Mouse (Mus musculus) myocyte (in vitro differentiated cells): ENCODE measurements around the gene Sema4d.

Source experiments
- E2F4 ChIP-seq: IDR thresholded peaks from one replicate; pipeline ENCODE4 v1.6.1; 2011; ENCODE audit warnings: mild to moderate bottlenecking, control low read depth, moderate library complexity; ENCODE audit not compliant: insufficient read depth
- MAX ChIP-seq: IDR thresholded peaks from one replicate; pipeline ENCODE4 v1.6.1; 2011; ENCODE audit warnings: low read depth, mild to moderate bottlenecking, control low read depth
- MYOD1 ChIP-seq, 3 experiments: IDR thresholded peaks; one replicate each; pipeline ENCODE4 v1.6.1; 2011; ENCODE audit warnings: control low read depth in 2 of 3, low read depth in 2 of 3, mild to moderate bottlenecking in 2 of 3, moderate library complexity in 1 of 3; ENCODE audit not compliant: insufficient read length in 2 of 3, control insufficient read depth in 1 of 3
- MYOG ChIP-seq, 3 experiments: IDR thresholded peaks; one replicate each; pipeline ENCODE4 v1.6.1; 2011; ENCODE audit warnings: control low read depth in 2 of 3, low read depth in 2 of 3, mild to moderate bottlenecking in 2 of 3; ENCODE audit not compliant: insufficient read length in 2 of 3, control insufficient read depth in 1 of 3, insufficient read depth in 1 of 3
- POLR2A ChIP-seq: IDR thresholded peaks from one replicate; pipeline ENCODE4 v1.6.1; 2011; ENCODE audit warnings: low read depth, mild to moderate bottlenecking, control low read depth, moderate library complexity; ENCODE audit not compliant: insufficient read length
- POLR2AphosphoS2 ChIP-seq: IDR thresholded peaks from one replicate; pipeline ENCODE4 v1.6.1; 2011; ENCODE audit warnings: low read depth, control low read depth; ENCODE audit not compliant: insufficient read length
- REST ChIP-seq: IDR thresholded peaks from one replicate; pipeline ENCODE4 v1.6.1; 2011; ENCODE audit warnings: mild to moderate bottlenecking, control low read depth, moderate library complexity; ENCODE audit not compliant: insufficient read depth, insufficient read length
- SRF ChIP-seq: IDR thresholded peaks from one replicate; pipeline ENCODE4 v1.6.1; 2011; ENCODE audit warnings: low read depth; ENCODE audit not compliant: control insufficient read depth, insufficient read length
- TCF12 ChIP-seq: IDR thresholded peaks from one replicate; pipeline ENCODE4 v1.6.1; 2011; ENCODE audit warnings: mild to moderate bottlenecking, control low read depth; ENCODE audit not compliant: poor library complexity, insufficient read depth, severe bottlenecking
- USF1 ChIP-seq: IDR thresholded peaks from one replicate; pipeline ENCODE4 v1.6.1; 2011; ENCODE audit warnings: low read depth, mild to moderate bottlenecking, control low read depth, moderate library complexity

DNA sequence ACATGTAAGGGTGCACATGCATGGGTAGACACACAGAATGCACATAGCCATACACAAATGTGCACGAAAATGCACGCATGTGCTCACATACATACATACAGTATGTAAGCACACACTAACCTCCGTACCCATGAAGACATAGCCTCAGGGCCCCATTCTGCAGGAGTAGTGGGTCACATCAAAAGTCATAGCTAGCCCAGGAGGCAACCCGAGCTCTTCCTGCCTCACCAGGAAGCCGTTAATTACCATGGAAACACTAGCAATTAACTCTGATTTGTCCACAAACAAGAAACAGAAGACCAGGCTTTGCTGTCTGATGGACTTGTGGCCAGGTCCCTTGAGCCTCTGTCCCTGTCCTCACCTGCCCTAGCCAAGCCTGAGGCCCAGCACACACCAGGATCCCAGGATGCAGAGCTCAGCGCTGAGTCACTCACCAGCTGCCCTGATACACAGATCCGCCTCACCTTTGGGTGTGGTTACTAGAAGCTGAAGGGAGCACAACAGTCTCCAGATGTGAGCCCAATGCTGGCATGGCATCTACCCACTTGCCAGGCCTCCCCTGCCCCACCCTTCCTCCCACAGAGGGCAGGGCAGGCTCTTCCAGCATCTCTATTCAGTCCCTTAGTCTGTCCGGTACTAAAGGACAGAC, 67.5 kb downstream of the Sema4d start:
- TF ChIP-seq USF1 = no peak
- TF ChIP-seq POLR2A = no peak
- no peak for TF ChIP-seq SRF
- TF ChIP-seq MAX = no peak
- no peak for TF ChIP-seq POLR2AphosphoS2
- no peak for TF ChIP-seq MYOD1 (IDR thresholded peaks at IDR 0.05; ENCODE audit: control insufficient read depth in 1 of 3, insufficient read length in 2 of 3, low read depth in 2 of 3)
- no peak for TF ChIP-seq REST
- no peak for TF ChIP-seq TCF12
- TF ChIP-seq E2F4 = no peak
- TF ChIP-seq MYOG (IDR thresholded peaks at IDR 0.05; ENCODE audit: control insufficient read depth in 1 of 3, insufficient read depth in 1 of 3, insufficient read length in 2 of 3, low read depth in 2 of 3) = no peak
